Mouse (Mus musculus): ENCODE measurements around the gene Psors1c2. TPM values are rescaled to one million over a fixed set of nuclear protein-coding genes. Genes with fewer than 3 reads are reported as not detected.

Psors1c2 gene
- polyA plus RNA-seq, 1 experiment = not detected

GRCm38 (mm10) chr17:35538476-35538875 lies 5.5 kb downstream of the Psors1c2 start:
- TF ChIP-seq POLR2A (IDR thresholded peaks at IDR 0.05; ENCODE audit: insufficient read depth, low read depth, low read length) (no peak), CTCF (IDR thresholded peaks at IDR 0.05; ENCODE audit: insufficient read depth, low read depth, low read length) (no peak)
- H3K4me3 ChIP-seq (ENCODE audit: insufficient read depth, low read depth, low read length) = no peak overlapping the region
- 86% methylated on average over 1 of the region's 1 CpGs for WGBS
- H3K4me1 ChIP-seq (ENCODE audit: control insufficient read depth, insufficient read depth, low read length) = peaks cover 12% of the 10 kb centered on the region
- H3K27ac ChIP-seq (ENCODE audit: insufficient read depth, low read depth, low read length) = no peak overlapping the region

GRCm38 (mm10) chr17:35539540-35539939 lies 6.5 kb downstream of the Psors1c2 start:
- TF ChIP-seq CTCF (IDR thresholded peaks at IDR 0.05; ENCODE audit: insufficient read depth, low read depth, low read length) (no peak), POLR2A (IDR thresholded peaks at IDR 0.05; ENCODE audit: insufficient read depth, low read depth, low read length) (no peak)
- 68% methylated on average over 10 of the region's 10 CpGs for WGBS

GRCm38 (mm10) chr17:35542761-35543411 lies 9.9 kb downstream of the Psors1c2 start:
- TF ChIP-seq POLR2A (IDR thresholded peaks at IDR 0.05; ENCODE audit: insufficient read depth, low read depth, low read length) (no peak), CTCF (IDR thresholded peaks at IDR 0.05; ENCODE audit: insufficient read depth, low read depth, low read length) (no peak)
- H3K4me3 ChIP-seq (ENCODE audit: insufficient read depth, low read depth, low read length) = no peak overlapping the region
- 56% methylated on average over 15 of the region's 15 CpGs for WGBS
- H3K27ac ChIP-seq (ENCODE audit: insufficient read depth, low read depth, low read length) = no peak overlapping the region; the same call in none of the 2 replicates
- peaks cover 14% of the 10 kb centered on the region for H3K4me1 ChIP-seq (ENCODE audit: control insufficient read depth, insufficient read depth, low read length)

More at GRCm38 (mm10) chr17:35539540-35539939, 6.5 kb downstream of the Psors1c2 start:
- H3K4me1 ChIP-seq (ENCODE audit: control insufficient read depth, insufficient read depth, low read length) = peaks cover 16% of the 10 kb centered on the region
- no peak overlapping the region for H3K27ac ChIP-seq (ENCODE audit: insufficient read depth, low read depth, low read length)
- no peak overlapping the region for H3K4me3 ChIP-seq (ENCODE audit: insufficient read depth, low read depth, low read length)

- Histone ChIP-seq H3K4me1 (ENCODE audit: control insufficient read depth, insufficient read depth, low read length) (peaks cover 14% of the 10 kb centered on the region), H3K27ac (ENCODE audit: insufficient read depth, low read depth, low read length) (no peak overlapping the region; the same call in 1 of the 2 replicates), H3K4me3 (ENCODE audit: insufficient read depth, low read depth, low read length) (no peak overlapping the region)
- TF ChIP-seq CTCF (IDR thresholded peaks at IDR 0.05; ENCODE audit: insufficient read depth, low read depth, low read length) (no peak), POLR2A (IDR thresholded peaks at IDR 0.05; ENCODE audit: insufficient read depth, low read depth, low read length) (no peak)
- 30% methylated on average over 14 of the region's 14 CpGs for WGBS
Observed at GRCm38 (mm10) chr17:35543412-35543861, 10.4 kb downstream of the Psors1c2 start.

GRCm38 (mm10) chr17:35544001-35544400 lies 11.0 kb downstream of the Psors1c2 start:
- Histone ChIP-seq H3K27ac (ENCODE audit: insufficient read depth, low read depth, low read length) (no peak overlapping the region), H3K4me3 (ENCODE audit: insufficient read depth, low read depth, low read length) (no peak overlapping the region), H3K4me1 (ENCODE audit: control insufficient read depth, insufficient read depth, low read length) (peaks cover 18% of the 10 kb centered on the region)
- 74% methylated on average over 6 of the region's 6 CpGs for whole genome bisulfite sequencing
- no peak for TF ChIP-seq POLR2A (IDR thresholded peaks at IDR 0.05; ENCODE audit: insufficient read depth, low read depth, low read length)
- TF ChIP-seq CTCF (IDR thresholded peaks at IDR 0.05; ENCODE audit: insufficient read depth, low read depth, low read length) = no peak

- peaks cover 23% of the 10 kb centered on the region for H3K4me1 ChIP-seq (ENCODE audit: control insufficient read depth, insufficient read depth, low read length)
- no peak overlapping the region for H3K4me3 ChIP-seq (ENCODE audit: insufficient read depth, low read depth, low read length)
- TF ChIP-seq POLR2A (IDR thresholded peaks at IDR 0.05; ENCODE audit: insufficient read depth, low read depth, low read length) (no peak), CTCF (IDR thresholded peaks at IDR 0.05; ENCODE audit: insufficient read depth, low read depth, low read length) (peak; percentile 81)
- WGBS = 28% methylated on average over 6 of the region's 6 CpGs
- H3K27ac ChIP-seq (ENCODE audit: insufficient read depth, low read depth, low read length) = no peak overlapping the region
Observed at GRCm38 (mm10) chr17:35544680-35545079, 11.7 kb downstream of the Psors1c2 start.

- no peak for TF ChIP-seq POLR2A (IDR thresholded peaks at IDR 0.05; ENCODE audit: insufficient read depth, low read depth, low read length)
- TF ChIP-seq CTCF (IDR thresholded peaks at IDR 0.05; ENCODE audit: insufficient read depth, low read depth, low read length) = no peak
- 63% methylated on average over 2 of the region's 2 CpGs for WGBS
- no peak overlapping the region for H3K4me3 ChIP-seq (ENCODE audit: insufficient read depth, low read depth, low read length)
- no peak overlapping the region for H3K27ac ChIP-seq (ENCODE audit: insufficient read depth, low read depth, low read length)
- peaks cover 43% of the 10 kb centered on the region for H3K4me1 ChIP-seq (ENCODE audit: control insufficient read depth, insufficient read depth, low read length)
Observed at GRCm38 (mm10) chr17:35547465-35547864, 14.5 kb downstream of the Psors1c2 start.

- TF ChIP-seq POLR2A (IDR thresholded peaks at IDR 0.05; ENCODE audit: insufficient read depth, low read depth, low read length) (no peak), CTCF (IDR thresholded peaks at IDR 0.05; ENCODE audit: insufficient read depth, low read depth, low read length) (no peak)
- Histone ChIP-seq H3K4me1 (ENCODE audit: control insufficient read depth, insufficient read depth, low read length) (peaks cover 32% of the 10 kb centered on the region), H3K27ac (ENCODE audit: insufficient read depth, low read depth, low read length) (peak overlapping the region; percentile 58; the same call in 1 of the 2 replicates), H3K4me3 (ENCODE audit: insufficient read depth, low read depth, low read length) (no peak overlapping the region)
- 51% methylated on average over 5 of the region's 5 CpGs for WGBS
Observed at GRCm38 (mm10) chr17:35548636-35549035, 15.6 kb downstream of the Psors1c2 start.

GRCm38 (mm10) chr17:35549437-35550142 lies 16.6 kb downstream of the Psors1c2 start:
- TF ChIP-seq POLR2A (IDR thresholded peaks at IDR 0.05; ENCODE audit: insufficient read depth, low read depth, low read length) (no peak), CTCF (IDR thresholded peaks at IDR 0.05; ENCODE audit: insufficient read depth, low read depth, low read length) (no peak)
- Histone ChIP-seq H3K27ac (ENCODE audit: insufficient read depth, low read depth, low read length) (peak overlapping the region; percentile 86), H3K4me3 (ENCODE audit: insufficient read depth, low read depth, low read length) (no peak overlapping the region), H3K4me1 (ENCODE audit: control insufficient read depth, insufficient read depth, low read length) (peaks cover 29% of the 10 kb centered on the region)
- 11% methylated on average over 15 of the region's 15 CpGs for WGBS

All from olfactory bulb, adult 2 months (tissue).